Mouse (Mus musculus) limb, embryonic 12.5 days (tissue): ENCODE measurements around the gene Ints11. TPM values are rescaled to one million over a fixed set of nuclear protein-coding genes. Genes with fewer than 3 reads are reported as not detected.

ENCODE experiments used
- ATAC-seq: fragments of 200-750 bp; cut with Nextera tagmentation; 2 replicates; pipeline ENCODE4 v1.8.0; 2017; ENCODE audit warnings: low read depth, moderate TSS enrichment; ENCODE audit not compliant: insufficient number of reproducible peaks, insufficient read depth, low FRiP score, low TSS enrichment
- H3K27ac ChIP-seq: fragments of 300-500 bp; sonication (generic); 2 replicates; pipeline ENCODE4 v1.5.1; 2016; ENCODE audit warnings: mild to moderate bottlenecking, moderate library complexity
- H3K27me3 ChIP-seq: fragments of 300-500 bp; sonication (generic); 2 replicates; pipeline ENCODE4 v1.6.1; 2016; ENCODE audit warnings: mild to moderate bottlenecking, moderate library complexity
- H3K36me3 ChIP-seq: fragments of 300-500 bp; sonication (generic); 2 replicates; pipeline ENCODE4 v1.6.1; 2016; ENCODE audit warnings: mild to moderate bottlenecking, moderate library complexity
- H3K4me1 ChIP-seq: fragments of 300-500 bp; sonication (generic); replicated peaks from 2 replicates; pipeline ENCODE4 v1.6.1; 2016
- H3K4me2 ChIP-seq: fragments of 300-500 bp; sonication (generic); 2 replicates; pipeline ENCODE4 v1.6.1; 2016; ENCODE audit warnings: mild to moderate bottlenecking, moderate library complexity
- H3K4me3 ChIP-seq: fragments of 300-500 bp; sonication (generic); replicated peaks from 2 replicates; pipeline ENCODE4 v1.5.1; 2016; ENCODE audit warnings: mild to moderate bottlenecking
- H3K9ac ChIP-seq: fragments of 300-500 bp; sonication (generic); replicated peaks from 2 replicates; pipeline ENCODE4 v1.6.1; 2016; ENCODE audit warnings: mild to moderate bottlenecking, moderate library complexity
- H3K9me3 ChIP-seq: fragments of 300-500 bp; sonication (generic); 2 replicates; pipeline ENCODE4 v1.6.1; 2016; ENCODE audit warnings: mild to moderate bottlenecking, moderate library complexity
- WGBS: fragments of 180-500 bp; shearing (Covaris S2); methylation state at CpG from one replicate; pipeline ENCODE4 v1.1.7; 2016; 5-methylcytosine and 5-hydroxymethylcytosine counted together
- polyA plus RNA-seq: library from polyadenylated mRNA; unstranded; fragments of >200 nt; fragmentation: Nextera tagmentation; extraction: Ambion mirVana; gene quantifications from 2 replicates; pipeline ENCODE4 v1.2.1, GENCODE M21; 2016

The Ints11 gene
- polyA plus RNA-seq, 1 experiment from 2014 or later: 82.0 TPM

DNA sequence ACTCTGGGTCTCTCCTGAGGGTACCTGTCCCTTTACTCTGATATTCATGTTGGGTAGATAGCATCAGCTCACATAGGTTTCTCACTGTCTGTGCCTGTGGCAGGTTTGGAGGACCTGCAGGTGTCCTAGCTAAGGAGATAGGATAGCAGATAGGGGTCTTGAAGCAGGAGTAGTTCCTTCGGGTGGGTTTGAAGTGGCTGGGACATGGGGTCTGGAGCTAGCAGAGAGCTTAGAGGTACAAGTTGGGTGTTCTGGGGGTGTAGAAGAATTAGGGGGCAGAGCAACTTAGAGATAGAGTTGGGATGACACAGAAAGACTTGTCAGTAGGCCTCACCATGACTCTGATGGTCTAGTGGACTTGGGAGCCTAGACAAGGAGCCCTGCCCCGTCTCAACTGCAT is 20.0 kb upstream of the Ints11 start:
- Histone ChIP-seq H3K4me2 (no peak overlapping the region), H3K36me3 (peaks cover 13% of the 10 kb centered on the region), H3K9ac (no peak overlapping the region), H3K4me1 (peaks cover 20% of the 10 kb centered on the region), H3K4me3 (no peak overlapping the region), H3K27ac (no peak overlapping the region), H3K9me3 (no peaks in the 10 kb centered on the region), H3K27me3 (no peaks in the 10 kb centered on the region)
- 87% methylated on average over 2 of the region's 2 CpGs for WGBS
- no peak for ATAC-seq

GRCm38 (mm10) chr4:155849792-155850451 is 19.4 kb upstream of the Ints11 start:
- no peak overlapping the region for H3K4me2 ChIP-seq
- peaks cover 20% of the 10 kb centered on the region for H3K4me1 ChIP-seq
- WGBS: 96% methylated on average over 3 of the region's 3 CpGs
- ATAC-seq: no peak
- H3K9ac ChIP-seq: no peak overlapping the region
- no peak overlapping the region for H3K27ac ChIP-seq
- H3K36me3 ChIP-seq: peaks cover 18% of the 10 kb centered on the region
- H3K9me3 ChIP-seq: no peaks in the 10 kb centered on the region
- no peak overlapping the region for H3K4me3 ChIP-seq
- no peaks in the 10 kb centered on the region for H3K27me3 ChIP-seq

- H3K27me3 ChIP-seq: no peaks in the 10 kb centered on the region
- H3K36me3 ChIP-seq: peaks cover 33% of the 10 kb centered on the region
- no peak for ATAC-seq
- no peak overlapping the region for H3K4me2 ChIP-seq
- no peak overlapping the region for H3K4me3 ChIP-seq
- H3K27ac ChIP-seq: no peak overlapping the region
- no peaks in the 10 kb centered on the region for H3K9me3 ChIP-seq
- H3K9ac ChIP-seq: no peak overlapping the region
- 94% methylated on average over 3 of the region's 3 CpGs for WGBS
- peaks cover 19% of the 10 kb centered on the region for H3K4me1 ChIP-seq
Observed at GRCm38 (mm10) chr4:155851368-155851767, 18.0 kb upstream of the Ints11 start.

GRCm38 (mm10) chr4:155851951-155852411 is 17.4 kb upstream of the Ints11 start:
- no peak for ATAC-seq
- no peak overlapping the region for H3K4me3 ChIP-seq
- H3K36me3 ChIP-seq: peaks cover 39% of the 10 kb centered on the region
- H3K4me2 ChIP-seq: no peak overlapping the region
- H3K9ac ChIP-seq: no peak overlapping the region
- no peak overlapping the region for H3K27ac ChIP-seq
- WGBS: 80% methylated on average over 2 of the region's 2 CpGs
- peaks cover 13% of the 10 kb centered on the region for H3K4me1 ChIP-seq
- H3K9me3 ChIP-seq: no peaks in the 10 kb centered on the region
- no peaks in the 10 kb centered on the region for H3K27me3 ChIP-seq

GRCm38 (mm10) chr4:155853421-155853820 is 15.9 kb upstream of the Ints11 start:
- no peak overlapping the region for H3K27ac ChIP-seq
- H3K4me3 ChIP-seq: no peak overlapping the region
- peaks cover 51% of the 10 kb centered on the region for H3K36me3 ChIP-seq
- no peaks in the 10 kb centered on the region for H3K27me3 ChIP-seq
- H3K4me1 ChIP-seq: peaks cover 6% of the 10 kb centered on the region
- no peak overlapping the region for H3K9ac ChIP-seq
- no peak for ATAC-seq
- 94% methylated on average over 9 of the region's 9 CpGs for WGBS
- H3K4me2 ChIP-seq: no peak overlapping the region
- H3K9me3 ChIP-seq: no peaks in the 10 kb centered on the region

DNA sequence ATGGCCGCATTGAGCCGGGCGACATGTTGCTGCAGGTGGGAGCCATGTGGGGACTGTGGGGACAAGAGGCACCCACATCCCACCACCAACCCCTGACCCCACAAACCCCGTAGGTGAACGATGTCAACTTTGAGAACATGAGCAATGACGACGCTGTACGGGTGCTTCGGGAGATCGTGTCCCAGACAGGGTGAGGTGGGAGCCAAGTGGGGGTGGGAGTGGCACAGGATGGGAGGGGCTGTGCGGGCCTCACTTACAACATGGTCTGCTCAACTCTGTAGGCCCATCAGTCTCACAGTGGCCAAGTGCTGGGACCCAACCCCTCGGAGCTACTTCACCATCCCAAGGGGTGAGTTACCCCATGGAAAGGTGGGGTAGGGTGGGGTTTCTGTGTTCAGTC is 14.4 kb upstream of the Ints11 start:
- Histone ChIP-seq H3K9me3 (no peaks in the 10 kb centered on the region), H3K27me3 (no peaks in the 10 kb centered on the region), H3K4me2 (no peak overlapping the region), H3K4me3 (no peak overlapping the region), H3K36me3 (peaks cover 62% of the 10 kb centered on the region), H3K9ac (no peak overlapping the region), H3K27ac (no peak overlapping the region), H3K4me1 (no peaks in the 10 kb centered on the region)
- ATAC-seq: no peak
- 97% methylated on average over 12 of the region's 12 CpGs for WGBS

GRCm38 (mm10) chr4:155856071-155856470 is 13.3 kb upstream of the Ints11 start:
- peaks cover 72% of the 10 kb centered on the region for H3K36me3 ChIP-seq
- H3K4me2 ChIP-seq: no peak overlapping the region
- no peak for ATAC-seq

DNA sequence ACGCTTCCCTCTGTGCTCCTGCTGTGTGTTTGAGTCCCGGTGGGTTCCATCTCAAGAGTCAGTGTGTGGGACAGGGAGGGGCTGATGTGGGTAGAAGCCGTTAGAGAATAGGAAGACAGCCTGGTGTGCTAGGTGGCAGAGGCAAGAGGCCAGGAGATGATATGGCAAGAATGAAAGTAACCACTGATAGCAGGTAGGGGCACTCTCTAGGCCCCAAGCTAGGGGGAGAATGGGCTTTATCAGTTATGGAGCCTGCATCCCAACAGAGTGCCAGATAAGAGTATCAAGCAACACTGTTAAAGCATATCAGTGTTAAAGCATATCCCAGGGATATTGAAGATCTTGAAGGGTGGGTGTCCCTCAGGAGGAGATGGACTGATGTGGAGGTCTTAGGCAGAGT is 12.5 kb upstream of the Ints11 start:
- Histone ChIP-seq H3K4me3 (no peak overlapping the region), H3K4me1 (no peaks in the 10 kb centered on the region), H3K27ac (no peak overlapping the region), H3K9ac (no peak overlapping the region), H3K9me3 (no peaks in the 10 kb centered on the region), H3K27me3 (no peaks in the 10 kb centered on the region), H3K4me2 (no peak overlapping the region), H3K36me3 (peaks cover 76% of the 10 kb centered on the region)
- WGBS: 82% methylated on average over 3 of the region's 3 CpGs
- ATAC-seq: no peak

More at GRCm38 (mm10) chr4:155856071-155856470, 13.3 kb upstream of the Ints11 start:
- Histone ChIP-seq H3K4me1 (no peaks in the 10 kb centered on the region), H3K9me3 (no peaks in the 10 kb centered on the region), H3K9ac (no peak overlapping the region), H3K4me3 (no peak overlapping the region), H3K27ac (no peak overlapping the region), H3K27me3 (no peaks in the 10 kb centered on the region)
- 92% methylated on average over 12 of the region's 12 CpGs for WGBS

DNA sequence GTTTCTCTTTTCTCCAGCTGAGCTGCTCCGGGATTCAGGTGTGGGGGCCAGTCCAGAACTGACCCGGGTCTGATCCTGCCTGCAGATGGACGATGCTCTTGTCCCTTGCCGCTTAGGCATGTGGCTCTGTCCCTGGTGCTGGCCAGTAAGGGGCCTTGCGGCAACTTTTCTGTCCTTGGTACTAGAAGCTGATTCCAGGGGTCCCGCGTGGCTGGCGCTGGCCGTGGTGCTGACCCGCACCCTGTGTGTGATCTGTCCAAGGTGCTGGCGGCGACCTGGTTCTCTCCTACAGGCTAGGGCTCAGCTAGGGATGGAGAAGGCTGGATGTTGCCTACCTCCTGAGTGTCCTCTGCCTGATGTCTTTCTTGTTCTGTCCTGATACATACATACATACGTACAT is 10.0 kb upstream of the Ints11 start:
- 15% methylated on average over 13 of the region's 13 CpGs for WGBS
- Histone ChIP-seq H3K27ac (no peak overlapping the region), H3K4me2 (no peak overlapping the region), H3K4me1 (no peaks in the 10 kb centered on the region), H3K9me3 (no peaks in the 10 kb centered on the region), H3K4me3 (no peak overlapping the region), H3K27me3 (no peaks in the 10 kb centered on the region), H3K9ac (no peak overlapping the region), H3K36me3 (peaks cover 64% of the 10 kb centered on the region)
- ATAC-seq: peak; percentile 34

- 88% methylated on average over 7 of the region's 7 CpGs for WGBS
- Histone ChIP-seq H3K4me2 (no peak overlapping the region), H3K36me3 (peaks cover 57% of the 10 kb centered on the region), H3K4me1 (no peaks in the 10 kb centered on the region), H3K27ac (no peak overlapping the region), H3K27me3 (no peaks in the 10 kb centered on the region), H3K4me3 (no peak overlapping the region), H3K9ac (no peak overlapping the region), H3K9me3 (no peaks in the 10 kb centered on the region)
- no peak for ATAC-seq
Observed at GRCm38 (mm10) chr4:155861787-155862186, 7.6 kb upstream of the Ints11 start.

DNA sequence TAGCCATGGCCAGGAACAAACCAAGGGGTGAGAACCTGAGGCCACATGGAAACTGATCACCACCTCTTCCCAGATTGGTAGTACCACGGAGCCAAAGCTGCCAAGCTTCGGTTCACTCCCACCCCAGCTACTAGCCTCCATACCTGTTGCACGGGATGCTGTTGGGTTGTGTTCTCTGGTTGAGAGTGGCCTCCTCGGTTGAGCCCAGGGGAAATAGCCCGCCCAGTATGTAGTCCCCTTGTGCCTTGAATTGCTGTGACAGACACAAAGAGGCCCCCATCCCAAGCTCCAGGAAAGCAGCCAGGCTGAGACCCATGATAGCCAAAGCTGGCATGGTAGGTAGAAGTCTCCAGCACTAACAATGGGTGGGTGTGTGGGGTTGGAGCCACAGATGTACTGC is 6.3 kb upstream of the Ints11 start, which contains the start of gene Tas1r3:
Gene Tas1r3, minus strand, starts transcription at position 362 of the 400 bp plus-strand sequence.
- H3K9me3 ChIP-seq: no peaks in the 10 kb centered on the region
- H3K4me3 ChIP-seq: no peak within 1 kb of the TSS
- ATAC-seq: no peak
- no peak within 1 kb of the TSS for H3K4me2 ChIP-seq
- no peak within 1 kb of the TSS for H3K9ac ChIP-seq
- H3K27ac ChIP-seq: no peak within 1 kb of the TSS
- H3K36me3 ChIP-seq: peaks cover 53% of the 10 kb centered on the region
- no peaks in the 10 kb centered on the region for H3K4me1 ChIP-seq
- WGBS: 82% methylated on average over 5 of the region's 5 CpGs
- H3K27me3 ChIP-seq: no peaks in the 10 kb centered on the region
